Mouse (Mus musculus): Measurements from ENCODE around the gene Psmb5. TPM values are rescaled to one million over a fixed set of nuclear protein-coding genes. Genes with fewer than 3 reads are reported as not detected.

Psmb5 gene
- total RNA-seq, 2 experiments from 2014 or later: 164 to 176 TPM

- intact Hi-C loops (cut with DNase I): no loop called here
- DNase-seq (ENCODE audit: low spot score in 2 of 2): no peak
Observed at GRCm38 (mm10) chr14:54572122-54572521, 45.7 kb downstream of the Psmb5 start.

- intact Hi-C loops (cut with DNase I): loop anchor here (2.0 to 5.0 kb wide), 2 partner anchors 53 to 71 kb away; partner anchors contain the start of genes Cdh24, Gm17606 and Psmb11
- no peak for DNase-seq (ENCODE audit: low spot score in 2 of 2)
Observed at GRCm38 (mm10) chr14:54569451-54570392, 48.1 kb downstream of the Psmb5 start.

- intact Hi-C loops (cut with DNase I): loop anchor here (2.0 to 5.0 kb wide), 2 partner anchors 53 to 72 kb away; partner anchors contain the start of genes Cdh24, Gm17606 and Psmb11
- peak; percentile 44 to 64 for DNase-seq (ENCODE audit: low spot score in 2 of 2)
Observed at GRCm38 (mm10) chr14:54568694-54569414, 49.0 kb downstream of the Psmb5 start.

Small RNAs within 50 kb of the gene (microRNA-seq; reads per million reads assigned to microRNA genes)
- gene Mir686 (not detected), gene Mir6948 (1.5 reads per million)

Other genes starting within 250 kb of the Psmb5 start
- gene Slc7a7, start 200.2 kb downstream of the Psmb5 start, total RNA-seq (2021): 1 to 10 TPM; 1.9 TPM
- gene Mrpl52, start 191.1 kb downstream of the Psmb5 start, total RNA-seq (2021): 10 to 100 TPM; 84.6 to 88.0 TPM
- gene Mmp14, start 186.4 kb downstream of the Psmb5 start, total RNA-seq (2021): 10 to 100 TPM in 1 of 2 experiments, 1 to 10 TPM in 1; 7.2 to 10.8 TPM
- gene Lrp10, start 153.9 kb downstream of the Psmb5 start, total RNA-seq (2021): 10 to 100 TPM; 24.1 to 24.4 TPM
- gene Rem2, start 141.9 kb downstream of the Psmb5 start, total RNA-seq (2021): 1 to 10 TPM; 7.0 to 7.7 TPM
- gene Prmt5, start 100.5 kb downstream of the Psmb5 start, total RNA-seq (2021): 10 to 100 TPM; 47.7 to 58.0 TPM
- gene Haus4, start 63.4 kb downstream of the Psmb5 start, total RNA-seq (2021): 1 to 10 TPM; 1.6 to 4.7 TPM
- 1 to 10 TPM; 1.5 to 2.0 TPM for gene Ajuba, start 40.5 kb downstream of the Psmb5 start, total RNA-seq (2021)
- gene 4931414P19Rik, start 12.0 kb downstream of the Psmb5 start, total RNA-seq (2021): 1 to 10 TPM; 6.6 to 8.4 TPM
- under 1 TPM; 0.27 to 0.30 TPM for gene Psmb11, start 3.4 kb upstream of the Psmb5 start, total RNA-seq (2021)
- gene Gm17606, start 22.9 kb upstream of the Psmb5 start, total RNA-seq (2021): not detected
- 1 to 10 TPM; 7.0 to 9.6 TPM for gene Cdh24, start 23.3 kb upstream of the Psmb5 start, total RNA-seq (2021)
- gene 1700123O20Rik, start 68.2 kb upstream of the Psmb5 start, total RNA-seq (2021): 10 to 100 TPM; 22.6 to 23.1 TPM
- 100 to 1,000 TPM; 126 to 237 TPM for gene Acin1, start 68.9 kb upstream of the Psmb5 start, total RNA-seq (2021)
- gene Gm29776, start 80.8 kb upstream of the Psmb5 start, total RNA-seq (2021): not detected
- gene Cebpe, start 94.2 kb upstream of the Psmb5 start, total RNA-seq (2021): not detected
- 10 to 100 TPM; 54.7 to 64.8 TPM for gene Slc7a8, start 163.9 kb upstream of the Psmb5 start, total RNA-seq (2021)
- gene Rnf212b, start 196.1 kb upstream of the Psmb5 start, total RNA-seq (2021): not detected